Mouse (Mus musculus): Measurements from ENCODE around the gene Ugp2. TPM values are rescaled to one million over a fixed set of nuclear protein-coding genes. Genes with fewer than 3 reads are reported as not detected.

Ugp2 gene
- polyA plus RNA-seq, 1 experiment from 2014 or later, result 88.1 TPM

- Histone ChIP-seq H3K4me2 (ENCODE audit: low read depth, low read length) (no peak overlapping the region), H3K9me3 (ENCODE audit: low read length) (no peaks in the 10 kb centered on the region), H3K36me3 (replicated peaks; ENCODE audit: insufficient read depth, low read length) (peaks cover 67% of the 10 kb centered on the region), H3K27me3 (ENCODE audit: insufficient read depth, low read length) (no peaks in the 10 kb centered on the region), H3K4me3 (ENCODE audit: low read depth, low read length) (no peak overlapping the region), H3K27ac (ENCODE audit: low read depth) (no peak overlapping the region), H3K4me1 (ENCODE audit: insufficient read depth) (no peaks in the 10 kb centered on the region), H3K9ac (replicated peaks) (no peak overlapping the region)
- ATAC-seq, result no peak
- TF ChIP-seq CTCF (IDR thresholded peaks at IDR 0.05; ENCODE audit: low read depth) (peak; percentile 33), EP300 (IDR thresholded peaks at IDR 0.05; ENCODE audit: low read depth) (no peak)
- 69% methylated on average over 2 of the region's 2 CpGs for WGBS (ENCODE audit: insufficient replicate concordance)
- DNase-seq, result no peak
Observed at GRCm38 (mm10) chr11:21326770-21327169, 44.2 kb downstream of the Ugp2 start.

GRCm38 (mm10) chr11:21325781-21326180 lies 45.2 kb downstream of the Ugp2 start:
- DNase-seq (no peak), ATAC-seq (no peak)
- Histone ChIP-seq H3K4me2 (ENCODE audit: low read depth, low read length) (no peak overlapping the region), H3K36me3 (replicated peaks; ENCODE audit: insufficient read depth, low read length) (peaks cover 66% of the 10 kb centered on the region), H3K27me3 (ENCODE audit: insufficient read depth, low read length) (no peaks in the 10 kb centered on the region), H3K9me3 (ENCODE audit: low read length) (no peaks in the 10 kb centered on the region), H3K27ac (ENCODE audit: low read depth) (no peak overlapping the region), H3K9ac (replicated peaks) (no peak overlapping the region), H3K4me3 (ENCODE audit: low read depth, low read length) (no peak overlapping the region), H3K4me1 (ENCODE audit: insufficient read depth) (peaks cover 2% of the 10 kb centered on the region; the same call in 1 of the 2 replicates)
- WGBS (ENCODE audit: insufficient replicate concordance), result 80% methylated on average over 5 of the region's 5 CpGs
- TF ChIP-seq EP300 (IDR thresholded peaks at IDR 0.05; ENCODE audit: low read depth) (no peak), CTCF (IDR thresholded peaks at IDR 0.05; ENCODE audit: low read depth) (no peak)

- TF ChIP-seq CTCF (IDR thresholded peaks at IDR 0.05; ENCODE audit: low read depth) (peak; percentile 41), EP300 (IDR thresholded peaks at IDR 0.05; ENCODE audit: low read depth) (no peak)
- H3K4me3 ChIP-seq (ENCODE audit: low read depth, low read length), result no peak overlapping the region
- H3K9me3 ChIP-seq (ENCODE audit: low read length), result no peaks in the 10 kb centered on the region
- H3K4me1 ChIP-seq (ENCODE audit: insufficient read depth), result peaks cover 2% of the 10 kb centered on the region; the same call in 1 of the 2 replicates
- no peak for ATAC-seq
- no peak overlapping the region for H3K27ac ChIP-seq (ENCODE audit: low read depth)
- H3K36me3 ChIP-seq (replicated peaks; ENCODE audit: insufficient read depth, low read length), result peaks cover 56% of the 10 kb centered on the region
- H3K4me2 ChIP-seq (ENCODE audit: low read depth, low read length), result no peak overlapping the region
- no peaks in the 10 kb centered on the region for H3K27me3 ChIP-seq (ENCODE audit: insufficient read depth, low read length)
- H3K9ac ChIP-seq (replicated peaks), result no peak overlapping the region
- no peak for DNase-seq
- 80% methylated on average over 3 of the region's 3 CpGs for WGBS (ENCODE audit: insufficient replicate concordance)
Observed at GRCm38 (mm10) chr11:21322349-21322748, 48.7 kb downstream of the Ugp2 start.

GRCm38 (mm10) chr11:21321577-21321976 lies 49.4 kb downstream of the Ugp2 start:
- 47% methylated on average over 3 of the region's 3 CpGs for WGBS (ENCODE audit: insufficient replicate concordance)
- no peak overlapping the region for H3K9ac ChIP-seq (replicated peaks)
- H3K4me2 ChIP-seq (ENCODE audit: low read depth, low read length), result no peak overlapping the region
- TF ChIP-seq EP300 (IDR thresholded peaks at IDR 0.05; ENCODE audit: low read depth), result no peak
- TF ChIP-seq CTCF (IDR thresholded peaks at IDR 0.05; ENCODE audit: low read depth), result no peak
- H3K27ac ChIP-seq (ENCODE audit: low read depth), result no peak overlapping the region
- DNase-seq, result no peak
- peaks cover 59% of the 10 kb centered on the region for H3K36me3 ChIP-seq (replicated peaks; ENCODE audit: insufficient read depth, low read length)
- no peaks in the 10 kb centered on the region for H3K27me3 ChIP-seq (ENCODE audit: insufficient read depth, low read length)
- no peak overlapping the region for H3K4me3 ChIP-seq (ENCODE audit: low read depth, low read length)
- H3K9me3 ChIP-seq (ENCODE audit: low read length), result no peaks in the 10 kb centered on the region
- ATAC-seq, result no peak
- H3K4me1 ChIP-seq (ENCODE audit: insufficient read depth), result peaks cover 2% of the 10 kb centered on the region; the same call in 1 of the 2 replicates

- WGBS (ENCODE audit: insufficient replicate concordance), result 74% methylated on average over 9 of the region's 9 CpGs
- H3K9me3 ChIP-seq (ENCODE audit: low read length), result no peaks in the 10 kb centered on the region
- DNase-seq (no peak), ATAC-seq (peak; percentile 82)
- peaks cover 40% of the 10 kb centered on the region for H3K36me3 ChIP-seq (replicated peaks; ENCODE audit: insufficient read depth, low read length)
- H3K4me3 ChIP-seq (ENCODE audit: low read depth, low read length), result no peak overlapping the region
- no peak overlapping the region for H3K27ac ChIP-seq (ENCODE audit: low read depth)
- TF ChIP-seq CTCF (IDR thresholded peaks at IDR 0.05; ENCODE audit: low read depth) (no peak), EP300 (IDR thresholded peaks at IDR 0.05; ENCODE audit: low read depth) (no peak)
- H3K9ac ChIP-seq (replicated peaks), result no peak overlapping the region
- no peak overlapping the region for H3K4me2 ChIP-seq (ENCODE audit: low read depth, low read length)
- no peaks in the 10 kb centered on the region for H3K27me3 ChIP-seq (ENCODE audit: insufficient read depth, low read length)
- H3K4me1 ChIP-seq (ENCODE audit: insufficient read depth), result no peaks in the 10 kb centered on the region
Observed at GRCm38 (mm10) chr11:21313922-21314657, 56.9 kb downstream of the Ugp2 start.

- peaks cover 44% of the 10 kb centered on the region for H3K36me3 ChIP-seq (replicated peaks; ENCODE audit: insufficient read depth, low read length)
- DNase-seq (no peak), ATAC-seq (no peak)
- H3K4me1 ChIP-seq (ENCODE audit: insufficient read depth), result no peaks in the 10 kb centered on the region
- no peaks in the 10 kb centered on the region for H3K9me3 ChIP-seq (ENCODE audit: low read length)
- TF ChIP-seq CTCF (IDR thresholded peaks at IDR 0.05; ENCODE audit: low read depth), result no peak
- H3K9ac ChIP-seq (replicated peaks), result no peak overlapping the region
- 86% methylated on average over 6 of the region's 6 CpGs for WGBS (ENCODE audit: insufficient replicate concordance)
- no peak overlapping the region for H3K4me2 ChIP-seq (ENCODE audit: low read depth, low read length)
- H3K27me3 ChIP-seq (ENCODE audit: insufficient read depth, low read length), result no peaks in the 10 kb centered on the region
- H3K4me3 ChIP-seq (ENCODE audit: low read depth, low read length), result no peak overlapping the region
- no peak overlapping the region for H3K27ac ChIP-seq (ENCODE audit: low read depth)
Observed at GRCm38 (mm10) chr11:21309516-21309915, 61.5 kb downstream of the Ugp2 start.
